Mouse (Mus musculus): ENCODE measurements at regions not wholly inside any gene's neighbourhood (a gene's known extent, or its start where the extent isn't known, plus 50 kb on each side); places are given as distances from the start of the nearest gene placed in this dataset.

GRCm38 (mm10) chr10:95004065-95004763 is 59.6 kb upstream of the Plxnc1 start:
- no peak for TF ChIP-seq GATA1 (IDR thresholded peaks at IDR 0.05; ENCODE audit: borderline replicate concordance, low read length)
- no peak for TF ChIP-seq FLI1 (IDR thresholded peaks at IDR 0.05; ENCODE audit: low read length)

All from megakaryocyte, embryonic 14.5 days (primary cell).